Mouse (Mus musculus) frontal cortex, postnatal 25 days (tissue): ENCODE measurements at regions not wholly inside any gene's neighbourhood (a gene's known extent, or its start where the extent isn't known, plus 50 kb on each side); places are given as distances from the start of the nearest gene placed in this dataset.

Source experiments
- DNase-seq, 2 experiments: peaks; one replicate each; pipeline ENCODE4 v3.0.0; 2022; ENCODE audit warnings: low spot score in 2 of 2

DNA sequence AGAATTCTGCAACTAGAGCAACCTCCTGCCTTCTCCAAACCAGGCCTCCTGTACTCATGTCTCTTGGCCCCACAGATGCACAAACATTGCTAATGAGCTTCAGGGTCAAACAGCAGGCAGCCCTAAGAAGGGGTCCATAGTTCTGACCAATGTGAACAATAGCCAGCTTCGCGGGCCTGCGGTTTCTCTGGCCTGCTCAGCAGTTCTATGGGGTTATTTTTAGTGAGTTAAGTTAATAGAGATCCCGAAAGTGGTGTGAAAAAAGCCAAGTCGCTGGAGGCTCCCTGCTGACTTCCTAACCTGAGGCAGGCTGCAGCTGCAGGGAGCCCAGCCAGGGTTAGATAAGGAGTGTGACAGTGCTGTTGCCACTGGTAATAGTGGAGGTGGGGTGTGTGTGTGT lies 106.6 kb downstream of the Pdcd6ip start:
- DNase-seq, result no peak

DNA sequence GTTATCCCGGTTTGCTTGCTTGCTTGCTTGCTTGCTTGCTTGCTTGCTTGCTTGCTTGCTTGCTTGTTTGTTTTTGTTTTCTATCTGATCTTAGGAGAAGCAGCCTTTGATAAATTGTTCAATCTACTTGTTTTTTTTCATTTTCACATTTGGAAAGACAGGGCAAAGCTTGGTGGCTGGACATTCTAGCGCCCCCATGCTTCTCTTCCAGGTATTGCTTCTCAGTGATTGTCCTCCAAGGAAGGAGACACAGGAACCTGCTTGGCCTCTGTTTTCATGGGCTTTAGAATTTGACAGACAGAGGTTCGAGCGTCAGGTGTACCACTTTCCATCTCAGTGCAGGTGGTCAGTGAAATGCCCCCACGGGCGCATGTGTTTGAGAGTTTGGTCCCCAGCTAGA lies 120.8 kb downstream of the Pdcd6ip start:
- DNase-seq, result no peak

DNA sequence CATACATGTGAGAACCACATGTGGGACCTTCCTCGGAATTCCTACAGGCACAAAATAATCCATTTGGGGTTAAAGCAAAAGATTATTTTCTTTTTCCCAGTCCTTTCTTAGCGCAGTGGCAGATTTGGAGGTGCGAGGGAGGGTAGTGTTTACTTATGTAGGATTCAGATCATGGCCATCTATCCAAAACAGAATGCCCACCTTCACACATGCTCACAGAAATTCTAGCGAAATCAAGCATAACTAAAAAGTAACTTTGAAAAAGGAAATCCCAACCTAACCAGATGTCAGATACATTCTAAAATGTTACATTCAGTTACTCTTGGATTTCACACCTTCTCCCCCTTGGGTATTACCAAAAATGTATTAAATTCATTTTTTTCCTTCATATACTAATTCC lies 121.6 kb downstream of the Pdcd6ip start:
- DNase-seq, result no peak

DNA sequence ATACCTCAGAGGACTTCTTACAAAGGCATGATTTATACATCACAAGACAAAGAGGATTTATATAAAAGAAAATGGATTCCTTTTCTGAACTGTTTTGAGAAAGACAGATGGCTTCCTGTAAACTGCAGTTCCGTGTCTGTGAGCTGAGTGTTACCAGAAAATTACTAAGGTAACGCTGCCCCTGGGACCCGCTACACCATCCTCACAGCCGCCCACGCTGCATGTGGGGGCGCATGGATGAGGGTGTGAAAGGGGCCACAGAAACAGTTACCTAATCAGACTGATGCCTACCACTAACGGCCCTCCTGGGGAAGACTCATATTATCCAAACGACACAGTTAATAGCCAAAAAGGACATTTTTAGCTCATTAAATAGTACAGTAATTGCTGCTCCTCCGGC lies 129.8 kb downstream of the Pdcd6ip start:
- DNase-seq, result no peak

DNA sequence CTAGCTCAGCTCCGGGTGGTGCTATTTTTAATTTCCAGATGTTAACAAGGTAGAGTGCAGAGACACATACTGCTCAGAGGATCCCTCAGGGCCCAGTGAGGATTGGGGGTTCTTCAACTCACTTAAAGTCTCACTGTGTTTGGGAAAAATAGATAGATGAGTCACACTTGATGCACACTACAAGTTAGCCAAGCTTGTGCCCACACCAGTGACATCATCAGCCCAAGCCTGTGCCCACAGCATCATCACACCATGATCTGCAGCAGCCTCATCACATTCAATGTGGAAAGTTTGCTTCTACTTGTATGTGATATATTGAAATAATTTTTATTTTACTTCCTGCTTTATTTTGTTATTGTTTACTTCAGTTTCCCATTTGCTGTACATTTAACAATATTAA lies 139.2 kb downstream of the Pdcd6ip start:
- no peak for DNase-seq

DNA sequence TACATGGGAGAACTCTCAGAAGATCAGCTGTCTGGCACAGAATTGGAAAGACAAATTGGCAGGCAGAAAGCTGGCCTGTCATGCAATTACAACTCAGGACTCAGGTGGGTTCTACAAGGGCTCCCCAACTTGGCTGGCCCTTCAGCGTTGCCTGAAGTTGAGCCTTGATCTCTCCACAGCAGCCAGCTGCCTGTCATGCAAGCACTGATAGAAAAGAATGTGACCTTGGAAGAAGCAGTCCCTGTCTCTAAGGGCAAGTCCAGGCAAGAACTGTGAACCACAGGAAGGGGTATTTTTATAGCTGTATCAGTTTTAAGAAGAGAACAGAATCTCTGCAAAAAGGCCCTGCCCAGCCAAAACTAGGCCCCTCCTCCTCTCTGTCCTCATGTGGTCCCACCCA lies 140.4 kb downstream of the Pdcd6ip start:
- DNase-seq, result no peak

DNA sequence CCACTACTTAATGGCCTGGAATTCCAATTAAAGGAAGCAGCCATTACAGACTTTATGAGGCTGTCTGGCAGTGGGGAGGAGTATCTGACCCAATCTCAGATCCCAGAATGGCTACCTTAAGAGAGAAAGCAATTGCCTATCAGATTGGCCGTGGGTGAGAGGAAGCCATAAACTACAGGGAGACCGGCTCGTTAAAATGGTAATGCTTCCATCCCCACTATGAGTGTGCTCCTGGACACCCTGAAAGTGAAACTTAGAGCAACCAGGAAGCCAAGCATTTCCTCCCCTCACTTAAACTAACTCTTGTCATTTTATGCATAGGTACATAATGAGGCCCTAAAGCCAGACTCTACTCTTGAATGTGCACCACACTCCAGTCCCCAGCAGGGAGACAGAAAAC lies 141.4 kb downstream of the Pdcd6ip start:
- no peak for DNase-seq

DNA sequence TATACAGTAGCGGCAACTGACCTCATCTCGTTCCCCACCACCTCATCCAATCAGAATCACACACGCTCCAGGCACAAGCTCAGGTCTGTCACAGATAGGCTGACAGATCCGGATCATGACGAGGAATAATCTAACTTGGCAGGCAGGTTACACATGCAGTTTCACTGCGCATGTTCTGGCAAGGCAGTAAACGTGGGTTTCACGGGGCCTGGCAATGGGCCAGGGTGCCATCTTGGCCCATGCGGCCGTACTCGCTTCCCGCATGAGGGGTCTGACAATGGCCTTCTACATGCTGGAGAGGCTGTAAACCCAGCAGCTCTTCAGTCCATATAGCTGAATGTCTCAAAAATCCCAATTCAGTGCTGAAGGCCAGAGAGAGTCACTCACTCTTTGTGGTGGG lies 154.1 kb downstream of the Pdcd6ip start:
- DNase-seq, result no peak

DNA sequence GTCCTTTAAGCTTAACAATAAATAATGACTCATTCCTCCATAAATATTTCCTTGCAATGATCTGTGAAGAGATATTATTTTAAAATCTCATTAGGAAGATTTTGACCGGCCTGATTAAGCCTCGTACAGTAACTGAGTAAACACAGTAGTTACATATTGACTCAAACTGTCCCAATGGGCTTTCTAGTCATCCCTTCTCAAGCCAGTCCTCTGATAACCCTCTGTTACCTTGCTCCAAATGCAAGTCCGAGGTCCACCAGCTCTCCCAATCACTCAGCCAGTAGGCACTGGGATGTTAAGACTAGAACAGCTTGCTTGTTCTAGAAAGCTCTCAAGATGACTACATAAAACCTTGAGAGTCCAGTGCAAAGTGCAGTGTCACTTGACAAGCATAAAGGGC lies 160.6 kb downstream of the Pdcd6ip start:
- DNase-seq, result no peak

DNA sequence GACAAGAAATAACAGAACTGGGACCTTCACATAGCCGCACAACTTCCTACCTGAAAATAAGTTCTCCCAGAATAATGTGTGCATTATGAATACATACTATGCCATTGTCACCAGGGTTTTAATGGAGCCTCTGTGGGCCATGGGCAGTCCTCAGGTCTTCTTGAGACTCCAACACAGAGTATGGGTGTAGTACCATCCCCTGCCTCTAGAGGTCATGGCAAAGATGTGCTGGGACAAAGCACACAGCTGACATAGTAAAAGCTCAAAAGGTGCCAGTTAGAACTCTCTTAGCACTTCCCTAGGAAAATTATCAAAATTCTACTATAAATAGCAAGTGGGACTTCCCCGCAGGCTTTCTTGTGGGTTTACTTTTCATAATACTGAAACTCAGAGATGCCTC lies 179.5 kb downstream of the Pdcd6ip start:
- no peak for DNase-seq

DNA sequence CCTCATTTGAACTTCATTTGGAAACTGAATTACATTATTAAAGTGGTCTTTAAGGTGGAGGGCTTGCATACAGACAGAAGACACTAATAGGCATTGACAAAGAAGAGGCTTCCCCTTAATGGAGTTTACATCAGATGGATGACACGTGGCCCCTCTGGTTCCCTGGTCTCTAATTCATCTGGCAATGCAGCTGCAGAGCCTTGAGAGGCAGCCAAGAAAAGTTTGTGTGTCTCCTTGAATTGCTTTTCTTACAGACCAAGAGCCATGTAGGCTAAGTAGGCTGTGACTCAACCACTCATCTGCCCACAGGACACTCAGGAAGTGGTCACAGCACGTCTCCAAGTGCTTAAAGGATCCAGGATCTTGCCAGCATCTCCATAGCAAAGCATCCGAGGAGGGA lies 183.8 kb downstream of the Pdcd6ip start:
- no peak for DNase-seq

DNA sequence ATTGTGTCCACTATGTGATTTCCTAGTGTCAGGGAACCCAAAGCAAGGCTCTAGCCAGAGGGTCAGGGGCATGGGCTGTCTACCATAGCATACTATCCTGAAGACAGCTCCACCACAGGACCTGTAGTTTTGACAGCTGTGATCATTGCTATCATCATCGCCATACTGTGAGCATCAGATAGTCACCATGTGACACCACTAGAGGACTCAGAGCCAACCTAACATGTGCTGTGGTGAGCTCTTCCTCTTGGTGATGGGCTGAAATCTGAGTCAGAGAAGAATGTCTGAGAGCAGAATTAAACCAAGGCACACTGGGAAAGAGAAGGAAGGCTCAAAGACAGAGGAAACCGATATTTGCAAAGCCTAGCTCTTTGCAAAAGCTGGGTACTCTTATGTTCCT lies 184.9 kb downstream of the Pdcd6ip start:
- DNase-seq, result no peak

DNA sequence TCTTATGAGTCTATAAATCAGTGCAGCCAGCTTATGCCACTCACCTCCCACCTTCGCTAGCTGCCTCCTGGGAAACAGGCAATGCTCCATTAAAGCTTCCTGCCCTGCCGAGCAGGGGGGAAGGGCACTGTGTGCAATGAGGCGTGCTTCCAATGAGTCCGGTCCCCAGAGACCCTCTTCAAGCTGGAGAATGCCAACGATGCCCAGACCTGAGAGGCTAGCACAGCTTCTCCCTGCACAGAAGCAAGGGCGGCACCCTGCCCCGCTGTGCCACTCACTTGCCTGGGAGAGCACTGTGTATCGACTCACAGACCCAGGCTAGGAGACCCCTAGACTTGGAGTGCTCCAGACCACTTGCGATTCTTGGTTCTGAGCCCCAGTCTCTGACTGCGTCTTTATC lies 188.3 kb downstream of the Pdcd6ip start:
- peak in 1 of 2 experiments; percentile 4 for DNase-seq

DNA sequence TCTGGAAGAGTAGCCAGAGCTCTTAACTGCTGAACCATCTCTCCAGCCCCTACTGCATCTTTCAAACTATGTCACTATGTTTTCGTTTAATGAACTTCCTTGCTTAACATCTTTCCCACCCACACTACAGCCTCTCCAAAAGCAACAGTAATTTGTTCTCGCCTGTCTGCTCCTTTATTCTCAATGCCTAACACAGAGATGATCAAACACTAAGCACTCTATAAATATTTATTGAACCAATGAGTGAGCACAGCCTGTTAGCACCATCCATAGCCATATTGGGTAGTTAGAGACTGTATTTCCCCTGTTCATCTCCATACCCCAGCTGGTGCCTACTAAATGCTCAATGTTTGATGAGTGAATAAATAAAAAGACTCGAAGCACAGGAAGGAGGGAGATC lies 189.6 kb downstream of the Pdcd6ip start:
- peak in 1 of 2 experiments; percentile 3 for DNase-seq

DNA sequence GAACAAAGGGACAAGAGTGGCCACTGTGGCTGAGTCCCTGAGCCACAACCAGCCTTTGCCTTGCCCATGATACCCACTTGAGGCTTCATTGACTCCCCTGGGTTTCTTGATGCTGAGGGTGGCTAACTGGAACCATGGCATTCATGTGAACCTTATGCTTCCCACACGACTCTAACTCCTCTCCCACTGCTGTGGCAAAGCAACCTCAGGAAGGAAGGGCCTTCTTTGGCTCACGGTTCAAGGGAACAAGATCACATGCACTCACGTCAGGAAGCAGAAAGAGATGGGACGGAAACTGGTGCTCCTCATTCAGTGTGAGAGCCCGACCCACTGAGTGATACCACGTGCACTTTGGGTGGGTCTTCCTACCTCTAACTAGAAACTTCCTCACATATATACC lies 190.3 kb downstream of the Pdcd6ip start:
- DNase-seq, result peak in 1 of 2 experiments; percentile 3

DNA sequence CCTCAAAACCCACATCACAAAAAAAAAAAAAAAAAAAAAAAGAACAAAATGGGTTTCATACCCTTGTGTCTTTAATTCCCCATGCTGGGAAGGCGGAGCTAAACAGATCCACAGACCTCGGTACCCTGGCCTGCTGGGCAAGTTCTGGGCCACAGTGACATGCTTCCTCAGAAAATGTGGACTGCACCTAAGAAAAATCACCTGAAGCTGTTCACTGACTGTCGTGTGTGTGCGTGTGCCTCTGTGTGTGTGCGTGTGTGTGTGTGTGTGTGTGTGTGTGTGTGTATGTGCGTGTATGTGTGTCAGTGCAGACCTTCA lies 192.4 kb downstream of the Pdcd6ip start:
- DNase-seq, result no peak

DNA sequence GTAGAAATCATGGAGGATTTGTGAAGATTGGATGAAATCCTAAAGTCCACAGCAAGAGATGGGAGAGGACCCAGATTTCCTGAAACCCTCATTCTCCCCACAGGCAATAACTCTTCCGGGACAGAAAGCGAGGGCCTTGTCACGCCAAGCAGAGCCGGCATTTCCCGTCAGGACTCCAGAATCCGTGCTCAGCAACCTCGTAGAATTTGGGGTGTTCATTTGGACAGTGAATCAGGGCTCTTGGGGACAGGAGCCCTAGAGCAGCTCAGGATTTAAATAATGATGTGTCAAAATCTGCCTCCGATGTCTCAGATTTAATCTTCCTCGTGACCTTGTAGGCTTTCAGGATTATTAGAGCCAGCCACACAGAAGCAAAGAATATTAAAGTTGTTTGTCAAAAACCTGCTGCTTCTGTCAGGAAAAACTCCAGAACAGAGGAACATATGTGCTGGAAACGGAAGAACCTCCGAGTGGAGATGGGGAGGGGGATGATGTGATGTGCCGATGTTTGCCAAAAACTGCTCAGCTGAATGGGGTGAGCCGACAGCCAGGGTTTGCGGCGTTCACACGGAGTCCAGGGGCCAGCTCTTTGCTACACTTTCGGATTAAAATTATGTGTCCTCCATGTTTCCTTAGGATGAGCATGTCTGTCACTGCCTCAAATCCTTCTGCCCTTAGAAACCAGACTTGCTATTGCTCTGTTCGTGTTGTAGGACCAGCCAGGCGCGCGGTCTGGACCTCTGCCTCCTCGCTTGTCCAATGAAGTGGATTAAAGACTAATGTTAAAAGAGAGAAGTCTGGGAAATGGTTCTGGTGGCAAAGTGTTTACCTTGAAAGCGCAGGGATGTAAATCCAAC lies 193.0 kb downstream of the Pdcd6ip start:
- DNase-seq, result peak in 1 of 2 experiments; percentile 10

DNA sequence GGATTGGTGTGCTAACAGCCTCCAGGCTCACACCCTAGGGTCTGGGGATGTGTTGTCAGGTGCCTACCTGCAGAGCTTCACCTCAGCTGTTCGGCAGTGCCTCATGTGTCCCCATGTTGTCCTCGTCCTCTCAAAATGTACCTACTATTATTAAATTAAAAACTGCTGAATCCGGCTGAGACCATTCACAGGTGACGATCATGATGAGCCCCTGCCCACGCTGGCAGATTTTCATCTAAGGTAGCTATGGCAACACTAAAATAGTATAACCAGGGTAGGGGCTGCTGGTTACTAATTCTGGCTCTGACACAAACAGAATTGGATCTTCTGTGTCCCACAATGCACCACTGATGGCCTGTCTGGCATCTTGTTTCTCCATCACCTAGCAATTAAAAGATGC lies 196.8 kb downstream of the Pdcd6ip start:
- no peak for DNase-seq

DNA sequence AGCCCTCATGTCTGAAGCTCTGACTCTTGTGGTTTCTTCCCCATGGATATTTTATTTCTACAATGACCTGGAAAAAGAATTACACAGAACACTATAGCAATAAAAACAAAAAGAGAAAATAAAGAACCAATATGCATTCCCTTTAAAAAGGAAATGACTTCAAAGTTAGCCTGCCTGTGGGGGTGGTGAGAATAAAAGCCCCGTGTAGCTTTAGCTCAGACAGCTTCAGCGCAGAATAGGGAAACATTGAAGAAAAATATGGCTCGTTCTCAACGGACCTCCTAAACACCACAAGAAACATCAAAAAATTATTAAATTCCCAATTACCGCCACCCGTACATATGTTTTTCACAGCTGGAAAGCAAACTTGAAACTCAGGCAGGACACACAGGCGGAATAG lies 198.7 kb downstream of the Pdcd6ip start:
- DNase-seq, result no peak

DNA sequence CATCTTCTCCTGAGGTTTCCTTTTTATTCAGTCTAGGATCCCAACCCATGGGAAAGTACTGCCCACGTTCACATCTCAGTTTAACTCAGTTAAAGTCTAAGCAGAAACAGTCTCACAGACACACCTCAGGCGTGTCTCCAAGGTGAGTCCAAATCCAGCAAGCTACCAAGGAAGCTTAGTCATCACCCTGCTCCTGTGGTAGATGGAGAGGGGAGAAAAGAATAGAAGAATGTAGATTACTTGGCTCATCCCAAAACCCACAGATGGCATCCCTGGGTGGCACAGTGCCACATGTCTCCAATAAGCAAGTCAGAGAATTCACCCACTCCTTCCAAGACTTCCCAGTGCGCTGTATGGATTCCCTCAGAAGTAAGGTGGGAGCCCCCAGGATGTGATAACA lies 199.2 kb downstream of the Pdcd6ip start:
- peak; percentile 57 to 74 for DNase-seq

DNA sequence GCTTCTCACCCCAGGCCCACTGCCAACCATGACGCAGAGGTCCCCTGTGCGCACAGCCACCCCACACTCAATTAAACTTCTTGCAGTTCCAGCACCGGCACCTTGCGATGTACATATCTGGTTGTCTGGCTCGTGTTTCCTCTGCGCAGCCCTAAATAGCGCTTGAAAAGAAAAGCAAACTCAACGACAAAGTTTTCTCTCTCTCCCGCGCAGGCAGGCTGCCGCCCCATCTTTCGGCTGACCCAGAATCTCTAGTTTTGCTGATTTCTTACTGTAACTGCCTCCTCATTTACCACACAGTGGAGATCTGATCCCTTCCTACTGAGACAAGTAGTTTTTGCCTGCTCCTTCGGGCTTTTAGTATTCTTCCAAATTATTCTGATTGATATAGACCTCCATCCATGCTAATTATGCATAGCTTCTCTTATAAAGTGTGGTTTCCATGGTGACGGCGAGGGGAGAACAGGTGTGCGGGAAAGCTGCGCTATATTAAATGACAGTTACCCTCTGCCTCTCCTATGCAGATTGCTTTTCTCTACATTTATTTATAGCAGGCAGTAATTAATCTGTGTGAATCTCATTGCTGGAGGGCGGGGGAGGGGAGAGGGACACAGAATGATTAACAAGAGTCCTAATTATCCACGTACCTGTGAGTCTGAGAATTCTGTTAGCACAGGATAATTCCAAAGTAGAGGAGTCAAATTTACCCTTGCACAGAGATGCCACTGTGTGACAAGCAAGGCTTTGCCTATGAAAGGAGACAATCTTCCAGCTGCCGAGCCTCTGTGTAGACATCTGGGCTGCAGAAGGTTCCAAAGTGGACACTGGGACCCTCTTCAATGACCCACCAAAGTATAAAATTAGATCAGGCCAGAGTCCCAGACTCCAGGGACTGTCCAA lies 200.2 kb downstream of the Pdcd6ip start:
- no peak for DNase-seq

DNA sequence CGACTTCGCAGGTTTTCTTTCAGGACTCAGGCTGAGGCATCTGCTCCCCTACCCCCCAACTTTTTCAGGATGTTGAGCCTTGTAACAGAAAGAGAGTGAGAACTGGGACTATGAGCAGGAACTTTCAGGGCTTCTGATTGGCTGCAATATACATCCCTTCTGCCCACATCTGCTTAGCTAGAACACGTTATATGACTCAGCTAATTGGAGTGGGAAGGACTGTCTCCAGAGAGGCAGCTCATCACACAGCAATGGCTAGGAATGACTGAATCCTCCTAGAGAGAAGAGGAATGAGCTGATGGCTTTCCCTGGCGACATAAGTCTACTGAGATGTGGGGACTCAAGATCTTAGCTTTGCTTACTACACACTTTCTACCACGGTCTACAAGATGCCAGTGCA lies 208.8 kb downstream of the Pdcd6ip start:
- no peak for DNase-seq

DNA sequence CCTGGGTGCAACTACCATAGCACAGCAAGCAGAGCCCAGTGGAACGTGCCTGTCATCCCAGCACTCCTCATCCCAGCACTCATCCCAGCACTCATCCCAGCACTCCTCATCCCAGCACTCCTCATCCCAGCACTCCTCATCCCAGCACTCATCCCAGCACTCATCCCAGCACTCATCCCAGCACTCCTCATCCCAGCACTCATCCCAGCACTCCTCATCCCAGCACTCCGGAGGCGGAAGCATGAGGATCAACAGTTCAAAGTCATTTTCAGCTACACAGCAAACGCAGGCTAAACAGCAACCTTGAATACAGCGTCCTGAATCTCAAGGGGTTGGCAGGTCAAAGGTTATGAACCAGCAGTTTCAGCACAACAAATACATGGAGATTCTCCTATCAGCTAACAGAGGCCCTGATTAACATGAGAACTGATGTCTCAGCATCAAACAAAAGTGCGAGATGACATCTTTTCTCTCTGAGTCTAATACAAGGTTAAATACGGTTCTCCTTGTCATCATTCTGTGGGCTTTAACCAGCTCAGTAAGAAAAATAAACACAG lies 211.8 kb downstream of the Pdcd6ip start:
- no peak for DNase-seq
